Mouse (Mus musculus): ENCODE results near the gene Icmt. TPM values are rescaled to one million over a fixed set of nuclear protein-coding genes. Genes with fewer than 3 reads are reported as not detected.
A peak's percentile ranks its signal among the peaks of the same experiment; 100 is the strongest.

The Icmt gene
- total RNA-seq, 2 experiments from 2014 or later, result 22.8 to 23.4 TPM

GRCm38 (mm10) chr4:152332952-152333351 is 35.9 kb downstream of the Icmt start:
- DNase-seq, result peak; percentile 78
- intact Hi-C loops (cut with DNase I), result no loop called here

GRCm38 (mm10) chr4:152333587-152333986 is 36.6 kb downstream of the Icmt start:
- no peak for DNase-seq
- intact Hi-C loops (cut with DNase I), result no loop called here

- intact Hi-C loops (cut with DNase I), result no loop called here
- DNase-seq, result no peak
Observed at GRCm38 (mm10) chr4:152337772-152338171, 40.7 kb downstream of the Icmt start.

- DNase-seq, result peak; percentile 54
- intact Hi-C loops (cut with DNase I), result no loop called here
Observed at GRCm38 (mm10) chr4:152338419-152339292, 41.6 kb downstream of the Icmt start, which contains the start of gene Chd5. Chd5 (plus strand) TSS chr4:152338651.

- intact Hi-C loops (cut with DNase I), result no loop called here
- no peak for DNase-seq
Observed at GRCm38 (mm10) chr4:152339293-152339790, 42.3 kb downstream of the Icmt start.

GRCm38 (mm10) chr4:152340584-152341284 is 43.7 kb downstream of the Icmt start:
- intact Hi-C loops (cut with DNase I), result no loop called here
- no peak for DNase-seq

GRCm38 (mm10) chr4:152343296-152343695 is 46.3 kb downstream of the Icmt start:
- DNase-seq, result peak; percentile 65
- intact Hi-C loops (cut with DNase I), result no loop called here

GRCm38 (mm10) chr4:152344651-152345050 is 47.6 kb downstream of the Icmt start:
- no peak for DNase-seq
- intact Hi-C loops (cut with DNase I), result no loop called here

GRCm38 (mm10) chr4:152345120-152345889 is 48.3 kb downstream of the Icmt start:
- intact Hi-C loops (cut with DNase I), result no loop called here
- no peak for DNase-seq

- intact Hi-C loops (cut with DNase I), result no loop called here
- no peak for DNase-seq
Observed at GRCm38 (mm10) chr4:152349837-152350381, 52.9 kb downstream of the Icmt start.

- no peak for DNase-seq
- intact Hi-C loops (cut with DNase I), result no loop called here
Observed at GRCm38 (mm10) chr4:152350722-152351421, 53.8 kb downstream of the Icmt start.

- peak; percentile 50 for DNase-seq
Observed at GRCm38 (mm10) chr4:152351422-152352305, 54.6 kb downstream of the Icmt start.

GRCm38 (mm10) chr4:152353886-152354637 is 57.0 kb downstream of the Icmt start:
- DNase-seq, result no peak
- intact Hi-C loops (cut with DNase I), result no loop called here

More at GRCm38 (mm10) chr4:152351422-152352305, 54.6 kb downstream of the Icmt start:
- intact Hi-C loops (cut with DNase I), result no loop called here

- no peak for DNase-seq
- intact Hi-C loops (cut with DNase I), result no loop called here
Observed at GRCm38 (mm10) chr4:152355672-152356071, 58.6 kb downstream of the Icmt start.

Data from left cerebral cortex, postnatal 4 days (tissue).